Mouse (Mus musculus): ENCODE measurements around the gene 1700123O20Rik. TPM values are rescaled to one million over a fixed set of nuclear protein-coding genes. Genes with fewer than 3 reads are reported as not detected.

The 1700123O20Rik gene
- polyA plus RNA-seq, 1 experiment from 2014 or later, result 109 TPM

DNA sequence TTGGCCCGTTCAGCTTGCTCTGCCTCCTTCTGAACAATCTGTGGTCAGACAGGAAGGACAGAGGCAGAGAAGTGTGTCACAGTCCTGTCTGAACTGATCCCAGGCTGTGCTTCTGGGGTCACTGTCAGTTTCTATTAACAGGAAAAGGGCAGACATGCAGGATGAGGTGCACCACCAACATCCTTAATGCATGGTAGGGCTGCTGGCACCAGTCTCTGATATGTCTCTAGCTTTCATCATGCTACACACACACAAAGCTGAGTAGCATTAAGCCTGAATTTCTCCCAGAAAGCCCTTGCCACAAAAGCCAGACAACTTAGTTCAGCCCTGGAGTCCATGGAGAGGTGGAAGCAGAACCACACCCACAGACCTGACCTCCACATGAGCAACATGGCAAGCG is 43.0 kb upstream of the 1700123O20Rik start:
- Histone ChIP-seq H3K4me2 (ENCODE audit: low read depth, low read length) (no peak overlapping the region), H3K27ac (replicated peaks; ENCODE audit: low read depth, low read length) (no peak overlapping the region), H3K36me3 (replicated peaks; ENCODE audit: control insufficient read depth, insufficient read depth, low read depth, low read length) (peaks cover 34% of the 10 kb centered on the region), H3K4me1 (ENCODE audit: control insufficient read depth, insufficient read depth, low read length) (peaks cover 6% of the 10 kb centered on the region; the same call in 1 of the 2 replicates), H3K4me3 (ENCODE audit: low read depth, low read length) (no peak overlapping the region), H3K9me3 (replicated peaks; ENCODE audit: control insufficient read depth, low read length) (no peaks in the 10 kb centered on the region), H3K9ac (replicated peaks; ENCODE audit: low read length) (no peak overlapping the region), H3K27me3 (ENCODE audit: control insufficient read depth, insufficient read depth, low read length) (no peaks in the 10 kb centered on the region)
- ATAC-seq (replicated peaks; ENCODE audit: insufficient number of reproducible peaks, low FRiP score, low TSS enrichment, low read depth) (no peak), DNase-seq (ENCODE audit: low spot score) (no peak)
- WGBS, result 87% methylated on average over 2 of the region's 2 CpGs

DNA sequence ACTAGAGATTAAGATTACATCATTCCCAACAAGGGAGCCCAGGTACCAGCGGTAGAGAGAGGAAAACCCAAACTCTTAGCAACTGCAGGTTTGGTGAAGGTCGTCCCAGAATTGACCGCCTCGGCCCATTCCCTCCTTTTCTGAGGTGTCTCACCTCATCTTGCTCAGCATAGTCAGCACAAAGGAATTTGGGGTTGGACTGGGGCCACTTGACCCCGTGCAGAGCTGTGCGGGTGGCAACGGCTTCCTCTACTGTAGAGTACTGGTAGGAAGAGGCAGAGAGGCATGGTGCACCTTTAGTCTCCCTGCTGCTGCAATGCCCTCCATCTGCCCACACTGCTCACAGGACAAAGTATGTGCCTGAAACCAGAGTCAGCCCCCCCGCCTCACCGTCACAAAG is 41.7 kb upstream of the 1700123O20Rik start:
- no peak for DNase-seq (ENCODE audit: low spot score)
- Histone ChIP-seq H3K9me3 (replicated peaks; ENCODE audit: control insufficient read depth, low read length) (no peaks in the 10 kb centered on the region), H3K27me3 (ENCODE audit: control insufficient read depth, insufficient read depth, low read length) (no peaks in the 10 kb centered on the region), H3K9ac (replicated peaks; ENCODE audit: low read length) (no peak overlapping the region), H3K27ac (replicated peaks; ENCODE audit: low read depth, low read length) (no peak overlapping the region), H3K36me3 (replicated peaks; ENCODE audit: control insufficient read depth, insufficient read depth, low read depth, low read length) (peaks cover 37% of the 10 kb centered on the region), H3K4me1 (ENCODE audit: control insufficient read depth, insufficient read depth, low read length) (peaks cover 5% of the 10 kb centered on the region; the same call in 1 of the 2 replicates), H3K4me3 (ENCODE audit: low read depth, low read length) (no peak overlapping the region), H3K4me2 (ENCODE audit: low read depth, low read length) (no peak overlapping the region)
- no peak for ATAC-seq (replicated peaks; ENCODE audit: insufficient number of reproducible peaks, low FRiP score, low TSS enrichment, low read depth)
- 94% methylated on average over 9 of the region's 9 CpGs for WGBS

GRCm38 (mm10) chr14:54646455-54646854 is 39.6 kb upstream of the 1700123O20Rik start:
- peaks cover 37% of the 10 kb centered on the region for H3K36me3 ChIP-seq (replicated peaks; ENCODE audit: control insufficient read depth, insufficient read depth, low read depth, low read length)
- 94% methylated on average over 17 of the region's 17 CpGs for WGBS
- no peak overlapping the region for H3K4me2 ChIP-seq (ENCODE audit: low read depth, low read length)
- no peaks in the 10 kb centered on the region for H3K27me3 ChIP-seq (ENCODE audit: control insufficient read depth, insufficient read depth, low read length)
- no peak overlapping the region for H3K27ac ChIP-seq (replicated peaks; ENCODE audit: low read depth, low read length)
- H3K9me3 ChIP-seq (replicated peaks; ENCODE audit: control insufficient read depth, low read length), result no peaks in the 10 kb centered on the region
- ATAC-seq (replicated peaks; ENCODE audit: insufficient number of reproducible peaks, low FRiP score, low TSS enrichment, low read depth) (no peak), DNase-seq (ENCODE audit: low spot score) (no peak)
- no peak overlapping the region for H3K4me3 ChIP-seq (ENCODE audit: low read depth, low read length)
- no peaks in the 10 kb centered on the region for H3K4me1 ChIP-seq (ENCODE audit: control insufficient read depth, insufficient read depth, low read length)
- no peak overlapping the region for H3K9ac ChIP-seq (replicated peaks; ENCODE audit: low read length)

DNA sequence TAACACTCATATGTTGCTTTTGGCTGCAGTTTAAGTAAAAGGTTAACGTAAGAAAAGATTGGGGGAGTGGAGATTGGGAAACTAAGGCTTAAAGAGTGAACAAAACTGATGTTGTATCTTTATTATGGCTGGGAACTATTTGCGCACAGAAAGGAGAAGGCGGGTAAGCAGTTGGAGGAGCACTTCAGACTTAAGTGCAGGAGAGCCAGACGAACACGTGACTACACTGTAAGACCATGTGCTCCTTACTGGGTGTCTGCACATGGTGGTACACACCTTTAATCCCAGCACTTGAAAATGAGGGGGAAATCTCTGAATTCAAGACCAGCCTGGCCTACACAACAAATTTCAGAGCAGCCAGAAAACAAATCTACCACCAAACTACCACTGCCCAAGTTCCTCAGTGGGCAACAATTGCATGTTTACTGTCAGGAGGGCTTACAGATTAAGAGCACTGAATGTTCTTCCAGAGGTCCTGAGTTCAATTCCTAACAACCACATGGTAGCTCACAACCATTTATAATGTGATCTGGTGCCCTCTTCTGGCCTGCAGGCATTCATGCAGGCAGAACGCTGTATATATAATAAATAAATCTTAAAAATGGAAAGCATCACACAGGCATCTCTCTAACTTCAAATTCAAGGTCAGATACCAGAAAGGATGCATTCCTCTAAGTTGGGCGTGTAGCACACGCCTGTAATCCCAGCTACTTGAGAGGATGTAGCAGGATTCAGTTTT is 38.9 kb upstream of the 1700123O20Rik start:
- Histone ChIP-seq H3K9ac (replicated peaks; ENCODE audit: low read length) (no peak overlapping the region), H3K36me3 (replicated peaks; ENCODE audit: control insufficient read depth, insufficient read depth, low read depth, low read length) (peaks cover 37% of the 10 kb centered on the region), H3K27ac (replicated peaks; ENCODE audit: low read depth, low read length) (no peak overlapping the region), H3K9me3 (replicated peaks; ENCODE audit: control insufficient read depth, low read length) (no peaks in the 10 kb centered on the region), H3K4me2 (ENCODE audit: low read depth, low read length) (no peak overlapping the region), H3K4me1 (ENCODE audit: control insufficient read depth, insufficient read depth, low read length) (no peaks in the 10 kb centered on the region), H3K4me3 (ENCODE audit: low read depth, low read length) (no peak overlapping the region), H3K27me3 (ENCODE audit: control insufficient read depth, insufficient read depth, low read length) (no peaks in the 10 kb centered on the region)
- ATAC-seq (replicated peaks; ENCODE audit: insufficient number of reproducible peaks, low FRiP score, low TSS enrichment, low read depth) (no peak), DNase-seq (ENCODE audit: low spot score) (no peak)
- WGBS, result 94% methylated on average over 8 of the region's 8 CpGs

DNA sequence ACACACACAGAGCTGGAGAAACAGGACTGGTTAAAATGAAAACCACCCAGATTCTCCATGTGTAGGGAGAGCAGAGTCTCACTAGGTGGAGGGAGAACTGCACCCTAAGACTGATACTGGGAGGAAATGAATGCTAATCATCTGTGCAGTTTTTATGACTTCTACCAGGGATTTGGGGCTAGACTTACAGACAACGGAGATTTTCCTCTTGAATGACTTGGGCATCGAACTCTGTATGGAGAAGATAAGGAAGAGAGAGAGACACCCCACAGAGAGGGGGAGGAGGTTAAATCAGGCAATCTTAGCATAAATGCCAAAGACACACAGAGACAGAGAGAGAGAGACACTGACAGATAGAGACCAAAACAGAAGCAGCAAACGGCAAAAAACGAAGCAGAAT is 38.1 kb upstream of the 1700123O20Rik start:
- 80% methylated on average over 4 of the region's 4 CpGs for WGBS
- peaks cover 3% of the 10 kb centered on the region for H3K4me1 ChIP-seq (ENCODE audit: control insufficient read depth, insufficient read depth, low read length)
- peaks cover 34% of the 10 kb centered on the region for H3K36me3 ChIP-seq (replicated peaks; ENCODE audit: control insufficient read depth, insufficient read depth, low read depth, low read length)
- ATAC-seq (replicated peaks; ENCODE audit: insufficient number of reproducible peaks, low FRiP score, low TSS enrichment, low read depth), result no peak
- H3K27me3 ChIP-seq (ENCODE audit: control insufficient read depth, insufficient read depth, low read length), result no peaks in the 10 kb centered on the region
- DNase-seq (ENCODE audit: low spot score), result no peak
- H3K4me3 ChIP-seq (ENCODE audit: low read depth, low read length), result no peak overlapping the region
- H3K9me3 ChIP-seq (replicated peaks; ENCODE audit: control insufficient read depth, low read length), result no peaks in the 10 kb centered on the region
- H3K4me2 ChIP-seq (ENCODE audit: low read depth, low read length), result no peak overlapping the region
- no peak overlapping the region for H3K9ac ChIP-seq (replicated peaks; ENCODE audit: low read length)
- no peak overlapping the region for H3K27ac ChIP-seq (replicated peaks; ENCODE audit: low read depth, low read length)

DNA sequence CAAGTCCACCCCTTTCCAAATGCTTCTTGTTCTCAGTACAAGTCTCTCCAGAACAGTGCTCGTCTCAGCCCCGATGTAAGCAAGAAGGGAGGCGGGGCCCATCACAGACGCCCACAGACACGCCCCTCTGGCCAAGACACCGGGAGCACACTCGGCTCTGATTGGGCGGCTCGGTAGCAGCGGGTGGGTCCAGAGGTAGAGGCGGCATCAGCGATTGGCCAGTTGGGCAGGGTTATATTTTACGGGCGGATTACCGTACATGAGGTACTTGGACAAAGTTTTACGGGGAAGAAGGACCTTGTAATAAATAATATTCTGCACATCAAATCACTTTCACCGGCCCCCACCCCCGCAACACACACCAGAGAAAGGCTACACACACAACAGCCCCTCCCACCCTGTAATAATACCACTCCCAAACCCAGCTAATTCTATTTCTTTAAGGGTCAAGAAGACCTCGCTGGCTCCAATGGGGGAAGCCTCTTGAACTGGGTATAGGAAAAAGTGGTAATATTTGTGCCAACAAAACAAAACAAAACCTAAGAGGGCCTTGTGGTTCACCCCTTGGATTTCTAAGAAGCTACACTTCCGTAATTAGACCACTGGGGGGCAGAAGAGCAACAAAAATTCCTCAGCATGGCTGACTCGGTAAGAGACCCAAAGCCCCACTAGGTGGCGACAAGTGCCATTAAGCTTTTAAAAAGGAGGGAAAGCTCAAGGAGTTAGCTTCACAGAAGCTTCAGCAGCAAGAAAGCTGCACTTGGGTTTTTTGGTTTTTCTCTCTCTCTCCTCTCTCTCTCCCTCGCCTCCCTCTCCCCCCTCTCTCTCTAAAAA is 35.2 kb upstream of the 1700123O20Rik start:
- no peak overlapping the region for H3K4me2 ChIP-seq (ENCODE audit: low read depth, low read length)
- peaks cover 3% of the 10 kb centered on the region for H3K4me1 ChIP-seq (ENCODE audit: control insufficient read depth, insufficient read depth, low read length)
- H3K9ac ChIP-seq (replicated peaks; ENCODE audit: low read length), result no peak overlapping the region
- no peaks in the 10 kb centered on the region for H3K9me3 ChIP-seq (replicated peaks; ENCODE audit: control insufficient read depth, low read length)
- ATAC-seq (replicated peaks; ENCODE audit: insufficient number of reproducible peaks, low FRiP score, low TSS enrichment, low read depth) (0 out of 2 replicates have a peak, but pooled peaks have one; percentile 10), DNase-seq (ENCODE audit: low spot score) (peak; percentile 98)
- H3K36me3 ChIP-seq (replicated peaks; ENCODE audit: control insufficient read depth, insufficient read depth, low read depth, low read length), result peaks cover 15% of the 10 kb centered on the region
- no peaks in the 10 kb centered on the region for H3K27me3 ChIP-seq (ENCODE audit: control insufficient read depth, insufficient read depth, low read length)
- H3K4me3 ChIP-seq (ENCODE audit: low read depth, low read length), result no peak overlapping the region
- 67% methylated on average over 23 of the region's 23 CpGs for WGBS
- no peak overlapping the region for H3K27ac ChIP-seq (replicated peaks; ENCODE audit: low read depth, low read length)

- WGBS, result 76% methylated on average over 4 of the region's 4 CpGs
- Histone ChIP-seq H3K9ac (replicated peaks; ENCODE audit: low read length) (no peak overlapping the region), H3K36me3 (replicated peaks; ENCODE audit: control insufficient read depth, insufficient read depth, low read depth, low read length) (peaks cover 9% of the 10 kb centered on the region), H3K27me3 (ENCODE audit: control insufficient read depth, insufficient read depth, low read length) (no peaks in the 10 kb centered on the region), H3K9me3 (replicated peaks; ENCODE audit: control insufficient read depth, low read length) (no peaks in the 10 kb centered on the region), H3K4me1 (ENCODE audit: control insufficient read depth, insufficient read depth, low read length) (peaks cover 3% of the 10 kb centered on the region), H3K27ac (replicated peaks; ENCODE audit: low read depth, low read length) (no peak overlapping the region), H3K4me2 (ENCODE audit: low read depth, low read length) (no peak overlapping the region), H3K4me3 (ENCODE audit: low read depth, low read length) (no peak overlapping the region)
- DNase-seq (ENCODE audit: low spot score), result no peak
- no peak for ATAC-seq (replicated peaks; ENCODE audit: insufficient number of reproducible peaks, low FRiP score, low TSS enrichment, low read depth)
Observed at GRCm38 (mm10) chr14:54651556-54651955, 34.5 kb upstream of the 1700123O20Rik start.

DNA sequence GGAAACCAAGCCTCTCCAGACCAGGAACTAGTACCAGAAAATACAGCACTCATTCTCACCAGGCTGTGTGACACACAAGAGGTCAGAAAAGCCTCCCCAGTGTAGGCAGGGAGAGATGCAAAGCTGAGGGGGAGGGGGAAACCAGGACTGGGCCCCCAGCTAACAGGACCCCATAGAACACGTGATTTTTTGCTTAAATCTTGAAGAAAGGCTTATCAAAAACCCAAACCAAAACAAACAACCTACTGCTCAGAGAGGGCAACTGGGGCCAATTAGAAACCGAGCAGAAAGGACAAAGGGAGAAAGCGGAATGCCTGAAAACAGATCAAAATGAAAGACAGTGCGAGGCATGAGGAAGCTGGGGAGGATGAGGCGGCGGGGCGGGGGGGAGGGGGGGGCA is 33.2 kb upstream of the 1700123O20Rik start:
- no peaks in the 10 kb centered on the region for H3K27me3 ChIP-seq (ENCODE audit: control insufficient read depth, insufficient read depth, low read length)
- H3K9ac ChIP-seq (replicated peaks; ENCODE audit: low read length), result peak overlapping the region; percentile 89
- no peak for ATAC-seq (replicated peaks; ENCODE audit: insufficient number of reproducible peaks, low FRiP score, low TSS enrichment, low read depth)
- H3K4me3 ChIP-seq (ENCODE audit: low read depth, low read length), result peak overlapping the region; percentile 75
- peaks cover 3% of the 10 kb centered on the region for H3K4me1 ChIP-seq (ENCODE audit: control insufficient read depth, insufficient read depth, low read length)
- H3K27ac ChIP-seq (replicated peaks; ENCODE audit: low read depth, low read length), result peak overlapping the region; percentile 52
- peak overlapping the region; percentile 79 for H3K4me2 ChIP-seq (ENCODE audit: low read depth, low read length)
- H3K36me3 ChIP-seq (replicated peaks; ENCODE audit: control insufficient read depth, insufficient read depth, low read depth, low read length), result peaks cover 5% of the 10 kb centered on the region
- peak; percentile 44 for DNase-seq (ENCODE audit: low spot score)
- 0% methylated on average over 7 of the region's 7 CpGs for whole genome bisulfite sequencing
- H3K9me3 ChIP-seq (replicated peaks; ENCODE audit: control insufficient read depth, low read length), result no peaks in the 10 kb centered on the region

Measured in embryonic facial prominence, embryonic 11.5 days (tissue).